Mouse (Mus musculus): ENCODE results near the gene Colgalt2. TPM values are rescaled to one million over a fixed set of nuclear protein-coding genes. Genes with fewer than 3 reads are reported as not detected.

Gene Colgalt2
- polyA plus RNA-seq, 1 experiment from 2014 or later: 2.3 TPM

DNA sequence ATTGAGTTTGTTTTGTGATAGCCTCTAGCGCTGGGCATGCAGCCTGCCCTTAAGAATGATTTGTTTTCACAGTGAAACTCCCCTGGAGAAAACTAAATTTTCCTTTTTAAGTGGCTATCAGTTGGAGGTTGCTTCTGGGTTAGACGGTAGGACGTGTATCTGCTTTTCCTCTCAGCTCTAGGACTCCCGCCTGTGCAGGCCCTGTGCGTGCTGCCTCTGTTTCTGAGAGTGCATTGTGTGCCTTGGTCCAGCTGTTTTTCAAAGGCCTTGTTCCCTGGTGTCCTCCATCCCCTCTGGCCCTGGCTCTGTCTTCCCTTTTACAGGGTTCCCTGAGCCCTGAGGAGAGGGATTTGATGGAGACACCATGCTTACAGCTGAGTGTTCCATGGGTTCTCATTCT lies 58.0 kb downstream of the Colgalt2 start:
- no peak for ATAC-seq (ENCODE audit: low FRiP score)
- H3K9me3 ChIP-seq (ENCODE audit: control insufficient read depth, low read length): no peaks in the 10 kb centered on the region
- no peak for DNase-seq (ENCODE audit: low spot score, missing footprints)
- no peaks in the 10 kb centered on the region for H3K36me3 ChIP-seq (ENCODE audit: control insufficient read depth, insufficient read depth, low read length)
- H3K4me2 ChIP-seq: no peak overlapping the region
- no peak overlapping the region for H3K9ac ChIP-seq (ENCODE audit: low read length)
- H3K4me3 ChIP-seq (ENCODE audit: low read depth, low read length): no peak overlapping the region
- peaks cover 4% of the 10 kb centered on the region; the same call in 1 of the 2 replicates for H3K4me1 ChIP-seq (ENCODE audit: control insufficient read depth, insufficient read depth, low read length)
- WGBS: 64% methylated on average over 5 of the region's 5 CpGs
- H3K27me3 ChIP-seq (ENCODE audit: control insufficient read depth, insufficient read depth, low read length): no peaks in the 10 kb centered on the region
- no peak overlapping the region for H3K27ac ChIP-seq (ENCODE audit: low read depth, low read length)

DNA sequence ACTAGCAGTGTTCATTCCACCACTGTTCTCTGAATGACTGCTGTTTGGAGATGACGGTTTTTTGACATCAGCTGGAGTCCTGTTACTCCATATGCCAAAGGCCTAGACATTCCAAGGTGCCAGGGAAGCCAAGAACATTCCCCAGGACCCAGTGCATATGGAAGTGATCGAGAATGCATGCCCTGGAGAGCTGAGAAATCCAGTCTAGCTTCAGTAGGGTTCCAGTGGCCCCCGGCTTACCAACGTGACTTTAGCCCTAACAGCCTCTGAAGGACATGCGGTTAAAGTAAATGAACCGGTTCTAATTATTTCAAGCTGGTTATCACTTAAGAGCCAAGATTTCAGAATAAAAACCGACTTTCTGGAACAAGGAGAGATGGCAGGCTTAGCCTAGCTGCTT lies 59.4 kb downstream of the Colgalt2 start:
- Histone ChIP-seq H3K4me3 (ENCODE audit: low read depth, low read length) (no peak overlapping the region), H3K27me3 (ENCODE audit: control insufficient read depth, insufficient read depth, low read length) (no peaks in the 10 kb centered on the region), H3K36me3 (ENCODE audit: control insufficient read depth, insufficient read depth, low read length) (no peaks in the 10 kb centered on the region), H3K4me2 (no peak overlapping the region), H3K9ac (ENCODE audit: low read length) (no peak overlapping the region), H3K4me1 (ENCODE audit: control insufficient read depth, insufficient read depth, low read length) (peaks cover 4% of the 10 kb centered on the region; the same call in 1 of the 2 replicates), H3K27ac (ENCODE audit: low read depth, low read length) (no peak overlapping the region), H3K9me3 (ENCODE audit: control insufficient read depth, low read length) (no peaks in the 10 kb centered on the region)
- ATAC-seq (ENCODE audit: low FRiP score) (no peak), DNase-seq (ENCODE audit: low spot score, missing footprints) (no peak)
- 86% methylated on average over 7 of the region's 7 CpGs for WGBS

- Histone ChIP-seq H3K4me1 (ENCODE audit: control insufficient read depth, insufficient read depth, low read length) (no peaks in the 10 kb centered on the region), H3K36me3 (ENCODE audit: control insufficient read depth, insufficient read depth, low read length) (no peaks in the 10 kb centered on the region), H3K9ac (ENCODE audit: low read length) (no peak overlapping the region), H3K9me3 (ENCODE audit: control insufficient read depth, low read length) (no peaks in the 10 kb centered on the region), H3K27ac (ENCODE audit: low read depth, low read length) (no peak overlapping the region), H3K4me3 (ENCODE audit: low read depth, low read length) (no peak overlapping the region), H3K27me3 (ENCODE audit: control insufficient read depth, insufficient read depth, low read length) (no peaks in the 10 kb centered on the region), H3K4me2 (no peak overlapping the region)
- ATAC-seq (ENCODE audit: low FRiP score) (no peak), DNase-seq (ENCODE audit: low spot score, missing footprints) (no peak)
- 78% methylated on average over 3 of the region's 3 CpGs for WGBS
Measured at GRCm38 (mm10) chr1:152460931-152461330, 61.3 kb downstream of the Colgalt2 start.

DNA sequence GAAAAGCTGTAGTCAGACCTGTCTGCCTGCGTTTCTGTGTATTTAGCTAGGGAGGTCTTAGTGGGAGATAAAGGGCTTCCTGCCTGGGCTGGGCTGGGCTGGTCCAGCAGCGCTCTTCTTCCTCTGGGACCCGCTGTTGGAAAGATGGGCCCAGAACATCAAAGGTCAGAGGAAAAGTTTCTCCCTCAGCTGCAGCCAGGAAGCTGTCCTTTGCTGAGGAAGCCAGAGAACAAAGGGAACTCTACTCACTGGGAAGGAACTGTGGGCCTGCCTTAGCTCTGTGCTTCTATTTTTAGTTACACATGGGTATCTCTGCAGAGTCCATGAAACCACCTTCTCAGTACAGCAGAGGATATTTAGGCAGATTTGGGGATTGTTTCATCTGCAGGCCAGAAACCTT lies 62.2 kb downstream of the Colgalt2 start:
- no peaks in the 10 kb centered on the region for H3K27me3 ChIP-seq (ENCODE audit: control insufficient read depth, insufficient read depth, low read length)
- no peak overlapping the region for H3K4me3 ChIP-seq (ENCODE audit: low read depth, low read length)
- H3K4me2 ChIP-seq: no peak overlapping the region
- H3K4me1 ChIP-seq (ENCODE audit: control insufficient read depth, insufficient read depth, low read length): no peaks in the 10 kb centered on the region
- no peaks in the 10 kb centered on the region for H3K36me3 ChIP-seq (ENCODE audit: control insufficient read depth, insufficient read depth, low read length)
- no peak overlapping the region for H3K27ac ChIP-seq (ENCODE audit: low read depth, low read length)
- 60% methylated on average over 3 of the region's 3 CpGs for WGBS
- H3K9ac ChIP-seq (ENCODE audit: low read length): no peak overlapping the region
- H3K9me3 ChIP-seq (ENCODE audit: control insufficient read depth, low read length): no peaks in the 10 kb centered on the region
- no peak for DNase-seq (ENCODE audit: low spot score, missing footprints)
- no peak for ATAC-seq (ENCODE audit: low FRiP score)

DNA sequence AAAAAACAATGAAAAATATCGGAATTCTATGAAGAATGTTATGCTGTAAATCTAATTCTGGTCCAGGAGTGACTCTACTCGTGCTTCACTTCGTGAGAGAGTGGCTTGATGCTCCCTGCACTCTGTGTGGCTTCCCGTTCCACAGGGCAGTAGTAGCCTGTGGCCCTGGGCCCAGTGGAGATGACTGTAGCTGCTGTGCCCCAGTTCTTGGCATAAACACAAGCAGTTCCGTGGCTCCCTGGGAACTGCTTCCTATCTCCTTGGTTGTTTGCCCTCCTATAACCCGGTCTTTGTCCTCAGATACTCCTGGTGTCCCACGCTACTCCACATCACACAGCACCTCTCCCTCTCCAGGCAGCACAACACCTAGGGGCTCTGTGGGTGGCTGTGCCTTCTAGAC lies 62.7 kb downstream of the Colgalt2 start:
- H3K36me3 ChIP-seq (ENCODE audit: control insufficient read depth, insufficient read depth, low read length): no peaks in the 10 kb centered on the region
- DNase-seq (ENCODE audit: low spot score, missing footprints): no peak
- 83% methylated on average over 7 of the region's 7 CpGs for WGBS
- H3K4me1 ChIP-seq (ENCODE audit: control insufficient read depth, insufficient read depth, low read length): no peaks in the 10 kb centered on the region
- no peak overlapping the region for H3K4me3 ChIP-seq (ENCODE audit: low read depth, low read length)
- ATAC-seq (ENCODE audit: low FRiP score): no peak
- no peaks in the 10 kb centered on the region for H3K9me3 ChIP-seq (ENCODE audit: control insufficient read depth, low read length)
- no peak overlapping the region for H3K9ac ChIP-seq (ENCODE audit: low read length)
- H3K27me3 ChIP-seq (ENCODE audit: control insufficient read depth, insufficient read depth, low read length): no peaks in the 10 kb centered on the region
- no peak overlapping the region for H3K4me2 ChIP-seq
- H3K27ac ChIP-seq (ENCODE audit: low read depth, low read length): no peak overlapping the region

- H3K4me3 ChIP-seq (ENCODE audit: low read depth, low read length): no peak overlapping the region
- no peak overlapping the region for H3K9ac ChIP-seq (ENCODE audit: low read length)
- no peak overlapping the region for H3K27ac ChIP-seq (ENCODE audit: low read depth, low read length)
- WGBS: 70% methylated on average over 3 of the region's 3 CpGs
- H3K27me3 ChIP-seq (ENCODE audit: control insufficient read depth, insufficient read depth, low read length): no peaks in the 10 kb centered on the region
- H3K4me2 ChIP-seq: no peak overlapping the region
- no peaks in the 10 kb centered on the region; the same call in 1 of the 2 replicates for H3K4me1 ChIP-seq (ENCODE audit: control insufficient read depth, insufficient read depth, low read length)
- DNase-seq (ENCODE audit: low spot score, missing footprints): no peak
- ATAC-seq (ENCODE audit: low FRiP score): no peak
- no peaks in the 10 kb centered on the region for H3K9me3 ChIP-seq (ENCODE audit: control insufficient read depth, low read length)
- H3K36me3 ChIP-seq (ENCODE audit: control insufficient read depth, insufficient read depth, low read length): no peaks in the 10 kb centered on the region
Measured at GRCm38 (mm10) chr1:152466280-152466679, 66.7 kb downstream of the Colgalt2 start.

DNA sequence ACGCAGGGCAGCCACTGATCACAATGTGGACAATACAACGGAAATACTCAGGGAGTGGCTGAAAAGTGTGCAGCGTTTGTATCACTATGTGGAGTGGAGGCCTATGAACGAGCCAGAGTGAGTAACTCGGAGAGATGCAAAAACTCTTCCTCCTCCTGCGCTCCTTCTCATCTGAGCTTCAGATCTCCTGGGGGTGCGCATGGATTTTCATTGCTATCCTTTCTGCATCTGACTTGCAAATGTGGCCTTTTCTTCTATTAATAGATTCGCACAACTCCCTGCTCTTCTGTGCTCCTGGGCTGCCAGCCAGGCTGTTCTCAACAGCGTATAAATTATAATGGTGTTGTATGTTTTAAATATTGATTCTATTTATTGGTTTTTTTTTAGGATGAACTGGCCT lies 68.8 kb downstream of the Colgalt2 start:
- Histone ChIP-seq H3K4me1 (ENCODE audit: control insufficient read depth, insufficient read depth, low read length) (no peaks in the 10 kb centered on the region; the same call in 1 of the 2 replicates), H3K27ac (ENCODE audit: low read depth, low read length) (no peak overlapping the region), H3K4me3 (ENCODE audit: low read depth, low read length) (no peak overlapping the region), H3K36me3 (ENCODE audit: control insufficient read depth, insufficient read depth, low read length) (no peaks in the 10 kb centered on the region), H3K27me3 (ENCODE audit: control insufficient read depth, insufficient read depth, low read length) (no peaks in the 10 kb centered on the region), H3K4me2 (no peak overlapping the region), H3K9me3 (ENCODE audit: control insufficient read depth, low read length) (no peaks in the 10 kb centered on the region), H3K9ac (ENCODE audit: low read length) (no peak overlapping the region)
- ATAC-seq (ENCODE audit: low FRiP score): no peak
- 64% methylated on average over 9 of the region's 9 CpGs for WGBS
- no peak for DNase-seq (ENCODE audit: low spot score, missing footprints)

GRCm38 (mm10) chr1:152476126-152476525 lies 76.5 kb downstream of the Colgalt2 start:
- H3K36me3 ChIP-seq (ENCODE audit: control insufficient read depth, insufficient read depth, low read length): no peaks in the 10 kb centered on the region
- no peak for ATAC-seq (ENCODE audit: low FRiP score)

DNA sequence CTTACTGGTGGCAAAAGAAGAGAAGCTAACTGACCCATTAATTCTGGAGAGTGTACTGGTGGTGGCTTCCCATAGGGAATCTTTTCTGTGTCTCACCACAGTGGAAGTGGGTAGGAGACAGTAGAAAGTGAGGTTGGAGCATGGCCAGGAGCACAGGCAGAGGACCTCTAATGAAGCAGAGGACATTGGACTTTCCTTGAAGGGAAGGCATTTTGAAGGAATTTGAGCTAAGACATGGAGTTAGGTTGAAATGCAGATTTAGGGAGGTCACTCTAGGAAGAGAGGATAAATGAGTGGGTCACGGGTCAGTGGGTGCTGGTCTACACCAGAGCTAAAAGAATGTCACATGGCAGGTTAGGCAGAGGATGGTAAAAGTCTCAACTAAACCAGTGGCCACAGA lies 91.2 kb downstream of the Colgalt2 start:
- ATAC-seq (ENCODE audit: low FRiP score) (no peak), DNase-seq (ENCODE audit: low spot score, missing footprints) (no peak)
- H3K27me3 ChIP-seq (ENCODE audit: control insufficient read depth, insufficient read depth, low read length): no peaks in the 10 kb centered on the region
- H3K4me1 ChIP-seq (ENCODE audit: control insufficient read depth, insufficient read depth, low read length): no peaks in the 10 kb centered on the region
- no peak overlapping the region for H3K4me2 ChIP-seq
- no peaks in the 10 kb centered on the region for H3K36me3 ChIP-seq (ENCODE audit: control insufficient read depth, insufficient read depth, low read length)
- no peak overlapping the region for H3K4me3 ChIP-seq (ENCODE audit: low read depth, low read length)
- 97% methylated on average over 1 of the region's 1 CpGs for WGBS
- no peak overlapping the region for H3K9ac ChIP-seq (ENCODE audit: low read length)
- H3K9me3 ChIP-seq (ENCODE audit: control insufficient read depth, low read length): no peaks in the 10 kb centered on the region
- no peak overlapping the region for H3K27ac ChIP-seq (ENCODE audit: low read depth, low read length)

More at GRCm38 (mm10) chr1:152476126-152476525, 76.5 kb downstream of the Colgalt2 start:
- Histone ChIP-seq H3K9ac (ENCODE audit: low read length) (no peak overlapping the region), H3K27ac (ENCODE audit: low read depth, low read length) (no peak overlapping the region), H3K9me3 (ENCODE audit: control insufficient read depth, low read length) (no peaks in the 10 kb centered on the region), H3K27me3 (ENCODE audit: control insufficient read depth, insufficient read depth, low read length) (no peaks in the 10 kb centered on the region), H3K4me2 (no peak overlapping the region), H3K4me1 (ENCODE audit: control insufficient read depth, insufficient read depth, low read length) (no peaks in the 10 kb centered on the region), H3K4me3 (ENCODE audit: low read depth, low read length) (no peak overlapping the region)
- no peak for DNase-seq (ENCODE audit: low spot score, missing footprints)
- WGBS: 90% methylated on average over 4 of the region's 4 CpGs

DNA sequence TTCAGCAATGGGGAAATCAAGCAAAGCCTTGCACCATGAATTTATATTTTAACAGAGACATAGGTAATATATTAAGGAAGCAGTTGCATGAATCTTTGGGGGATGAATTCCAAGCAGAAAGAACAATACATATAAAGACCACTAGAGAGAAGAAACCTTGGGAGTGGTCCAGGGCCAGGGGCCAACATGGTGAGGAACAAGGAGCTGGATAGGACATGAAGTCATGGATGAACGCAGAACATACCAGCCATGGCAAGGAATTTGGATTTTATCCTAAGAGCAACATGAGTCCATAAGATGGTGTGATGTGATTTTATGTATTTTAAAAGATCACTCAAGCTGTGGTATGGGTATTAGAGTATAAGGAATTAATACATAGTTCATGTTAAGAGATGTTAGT lies 92.6 kb downstream of the Colgalt2 start:
- no peak for ATAC-seq (ENCODE audit: low FRiP score)
- Histone ChIP-seq H3K4me3 (ENCODE audit: low read depth, low read length) (no peak overlapping the region), H3K4me1 (ENCODE audit: control insufficient read depth, insufficient read depth, low read length) (no peaks in the 10 kb centered on the region), H3K27me3 (ENCODE audit: control insufficient read depth, insufficient read depth, low read length) (no peaks in the 10 kb centered on the region), H3K9ac (ENCODE audit: low read length) (no peak overlapping the region), H3K4me2 (no peak overlapping the region), H3K9me3 (ENCODE audit: control insufficient read depth, low read length) (no peaks in the 10 kb centered on the region), H3K36me3 (ENCODE audit: control insufficient read depth, insufficient read depth, low read length) (no peaks in the 10 kb centered on the region), H3K27ac (ENCODE audit: low read depth, low read length) (no peak overlapping the region)
- no peak for DNase-seq (ENCODE audit: low spot score, missing footprints)
- 97% methylated on average over 1 of the region's 1 CpGs for WGBS

Data from midbrain, embryonic 11.5 days (tissue).